Mouse (Mus musculus) lung, adult 2 months (tissue): Measurements from ENCODE around the gene Scd2.

Experiments used
- CTCF ChIP-seq: fragments of 200-500 bp; IDR thresholded peaks from 2 replicates; pipeline ENCODE4 v1.5.1; 2011; ENCODE audit warnings: mild to moderate bottlenecking, low read length, control low read depth; ENCODE audit not compliant: insufficient read depth
- POLR2A ChIP-seq: fragments of 200-500 bp; IDR thresholded peaks from 2 replicates; pipeline ENCODE4 v1.6.1; 2011; ENCODE audit warnings: low read depth, mild to moderate bottlenecking, control low read depth, low read length, borderline replicate concordance; ENCODE audit errors: extremely low read depth

DNA sequence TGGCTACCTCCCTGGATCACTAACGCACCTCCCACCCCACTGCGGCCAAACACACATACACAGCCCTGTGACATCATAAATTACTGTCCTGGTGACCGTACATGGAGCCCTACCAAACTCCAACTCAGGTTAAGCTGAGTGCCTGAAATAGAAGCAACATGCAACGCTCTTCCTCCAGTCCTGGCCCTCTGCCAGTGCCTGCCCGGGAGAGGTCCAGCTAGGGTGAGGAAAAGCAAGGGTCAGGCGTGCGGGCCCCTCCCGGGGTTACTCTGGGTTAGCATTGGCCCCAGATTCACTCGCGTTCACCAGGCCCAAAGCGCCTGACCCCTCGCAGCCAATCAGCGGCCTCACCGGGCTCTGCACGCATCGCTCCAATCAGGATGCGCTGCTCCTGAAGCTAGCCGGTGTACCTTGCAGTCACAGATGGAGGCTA is 20.9 kb downstream of the Scd2 start:
- no peak for TF ChIP-seq CTCF
- no peak for TF ChIP-seq POLR2A
